Comparison of ENCODE assay signal across 10 mouse cellular contexts in genomic region chr1:171066583-171066982, GRCm38 (mm10). TPM values are rescaled to one million over a fixed set of nuclear protein-coding genes. Genes with fewer than 3 reads are reported as not detected.
A peak's percentile ranks its signal among the peaks of the same experiment; 100 is the strongest.
DNase-seq lines count a peak whose midpoint lies in the region; ATAC-seq and TF ChIP-seq lines count a peak whose summit lies in the region.
"Not testable (repeated sequence)": the region's sequence is repeated elsewhere in the genome, so short reads cannot be mapped to it uniquely, and the experiment has no call there.
"Had no signal": no experiment of that assay in that cellular context is flagged by ENCODE, and none has a peak within 500 bp of the region (broad histone marks: within the 10 kb centered on the region; RNA-seq: fewer than 3 reads in every experiment).

No protein-coding gene starts in this region.

- peaks cover 31% of the 10 kb centered on the region for H3K27me3 ChIP-seq in hindbrain, embryonic 16.5 days (replicated peaks; ENCODE audit: control insufficient read depth, insufficient read depth, low read length)
- peaks cover 20% of the 10 kb centered on the region for H3K27me3 ChIP-seq in kidney, postnatal 0 days (ENCODE audit: insufficient read depth, low read length)
- peaks cover 28% of the 10 kb centered on the region for H3K27me3 ChIP-seq in liver, embryonic 14.5 days (ENCODE audit: control insufficient read depth, insufficient read depth, low read length)
- peaks cover 51% of the 10 kb centered on the region for H3K27me3 ChIP-seq in neural tube, embryonic 13.5 days

- H3K27ac ChIP-seq in hindbrain, embryonic 16.5 days (ENCODE audit: low read depth, low read length); kidney, postnatal 0 days; liver, embryonic 14.5 days; neural tube, embryonic 13.5 days (replicated peaks): not testable (repeated sequence)

- H3K4me2 ChIP-seq in hindbrain, embryonic 16.5 days (ENCODE audit: low read length); kidney, postnatal 0 days (ENCODE audit: low read length); liver, embryonic 14.5 days (ENCODE audit: low read depth); neural tube, embryonic 13.5 days: not testable (repeated sequence)

- 51% methylated on average over 2 of the region's 10 CpGs for WGBS in hindbrain, embryonic 16.5 days
- 28% methylated on average over 2 of the region's 10 CpGs for WGBS in kidney, postnatal 0 days
- WGBS in liver, embryonic 14.5 days (ENCODE audit: insufficient replicate concordance) = 16% methylated on average over 2 of the region's 10 CpGs
- 19% methylated on average over 4 of the region's 10 CpGs for WGBS in neural tube, embryonic 13.5 days

- H3K4me1 ChIP-seq in hindbrain, embryonic 16.5 days (ENCODE audit: control insufficient read depth, insufficient read depth, low read depth, low read length); kidney, postnatal 0 days (replicated peaks; ENCODE audit: insufficient read depth, low read length); liver, embryonic 14.5 days (replicated peaks; ENCODE audit: control insufficient read depth in 2 of 2, insufficient read depth in 2 of 2, low read length in 1 of 2); neural tube, embryonic 13.5 days (replicated peaks): not testable (repeated sequence)

- peak; percentile 92 for DNase-seq in heart, adult 11 months
- not testable (repeated sequence) for DNase-seq in kidney, postnatal 0 days (ENCODE audit: low spot score); liver, embryonic 14.5 days (ENCODE audit: low read depth in 3 of 3, low spot score in 3 of 3)

- TF ChIP-seq CTCF in kidney, postnatal 0 days (IDR thresholded peaks at IDR 0.05; ENCODE audit: low read depth); liver, embryonic 14.5 days (IDR thresholded peaks at IDR 0.05; ENCODE audit: low read depth): not testable (repeated sequence)

- peak; percentile 14 for ATAC-seq in erythroblast, adult 5-6 weeks (replicated peaks; ENCODE audit: low FRiP score, poor library complexity, severe bottlenecking)
- ATAC-seq in hindbrain, embryonic 16.5 days = peak; percentile 63
- peak; percentile 19; the same call in 1 of the 2 replicates for ATAC-seq in kidney, postnatal 0 days (replicated peaks; ENCODE audit: low FRiP score, low read depth)
- peak; percentile 66 for ATAC-seq in liver, embryonic 14.5 days (ENCODE audit: insufficient read depth)
- ATAC-seq in megakaryocyte-erythroid progenitor cell, adult 5-6 weeks (replicated peaks; ENCODE audit: low FRiP score, low TSS enrichment, poor library complexity, severe bottlenecking) = peak; percentile 32
- peak; percentile 10; the same call in 1 of the 2 replicates for ATAC-seq in neural tube, embryonic 13.5 days (ENCODE audit: low read depth)

- H3K36me3 ChIP-seq in hindbrain, embryonic 16.5 days (ENCODE audit: control insufficient read depth, insufficient read depth, low read length); kidney, postnatal 0 days (ENCODE audit: insufficient read depth, low read length); liver, embryonic 14.5 days (replicated peaks; ENCODE audit: control insufficient read depth, insufficient read depth, low read depth); neural tube, embryonic 13.5 days: not testable (repeated sequence)

- not testable (repeated sequence) for H3K4me3 ChIP-seq in hindbrain, embryonic 16.5 days (ENCODE audit: low read length); kidney, postnatal 0 days (replicated peaks; ENCODE audit: low read depth, low read length); liver, embryonic 14.5 days (ENCODE audit: insufficient read depth in 1 of 2, low read depth in 2 of 2, low read length in 2 of 2); neural tube, embryonic 13.5 days

- not testable (repeated sequence) for H3K9me3 ChIP-seq in hindbrain, embryonic 16.5 days (ENCODE audit: control insufficient read depth, low read length); kidney, postnatal 0 days (replicated peaks; ENCODE audit: low read length); liver, embryonic 14.5 days (ENCODE audit: control insufficient read depth, low read length); neural tube, embryonic 13.5 days

- not testable (repeated sequence) for TF ChIP-seq EP300 in liver, embryonic 14.5 days (IDR thresholded peaks at IDR 0.05; ENCODE audit: low read depth)

- H3K9ac ChIP-seq in hindbrain, embryonic 16.5 days (ENCODE audit: low read depth, low read length); kidney, postnatal 0 days (ENCODE audit: low read depth, low read length); liver, embryonic 14.5 days (replicated peaks); neural tube, embryonic 13.5 days: not testable (repeated sequence)

RNA-seq across cellular contexts. Expression of gene Fcgr3, which starts 1.8 kb away (rescaled TPM):
- 100 and 146 TPM in 2 replicates for total RNA-seq in erythroblast, adult 5-6 weeks (2015; ENCODE audit: low replicate concordance)
- total RNA-seq in erythroblast, adult 5-6 weeks (2017; ENCODE audit: low replicate concordance) = 78.3 and 110 TPM in 2 replicates
- 9.8 and 11.5 TPM in 2 replicates for polyA plus RNA-seq in hindbrain, embryonic 16.5 days (2015; fragmentation: Nextera tagmentation; extraction: Ambion mirVana)
- polyA plus RNA-seq in kidney, postnatal 0 days (2015; fragmentation: Nextera tagmentation; extraction: Ambion mirVana) = 12.1 and 13.2 TPM in 2 replicates
- polyA plus RNA-seq in liver, embryonic 14.5 days (2012; rRNA removed) = 12.7 and 14.6 TPM in 2 replicates
- 19.2 and 24.6 TPM in 2 replicates for polyA plus RNA-seq in liver, embryonic 14.5 days (2014; fragmentation: Nextera tagmentation; extraction: Ambion mirVana)
- 1.4 and 6.3 TPM in 2 replicates for total RNA-seq in megakaryocyte-erythroid progenitor cell, adult 5-6 weeks (2014; fragmentation: Nextera tagmentation)
- 1.9 and 2.2 TPM in 2 replicates for total RNA-seq in megakaryocyte-erythroid progenitor cell, adult 5-6 weeks (2017)
- 9.0 and 10.9 TPM in 2 replicates for polyA plus RNA-seq in neural tube, embryonic 13.5 days (2015; fragmentation: Nextera tagmentation; extraction: Ambion mirVana)

RNA-seq across cellular contexts. Expression of gene Cfap126, which starts 47.1 kb away (rescaled TPM):
- not detected in 2 replicates for total RNA-seq in erythroblast, adult 5-6 weeks (2015; ENCODE audit: low replicate concordance)
- total RNA-seq in erythroblast, adult 5-6 weeks (2017; ENCODE audit: low replicate concordance) = not detected in 2 replicates
- 11.6 and 11.8 TPM in 2 replicates for polyA plus RNA-seq in hindbrain, embryonic 16.5 days (2015; fragmentation: Nextera tagmentation; extraction: Ambion mirVana)
- polyA plus RNA-seq in kidney, postnatal 0 days (2015; fragmentation: Nextera tagmentation; extraction: Ambion mirVana) = 4.6 TPM in 2 replicates
- 1.8 and 2.2 TPM in 2 replicates for polyA plus RNA-seq in liver, embryonic 14.5 days (2012; rRNA removed)
- 1.9 and 2.6 TPM in 2 replicates for polyA plus RNA-seq in liver, embryonic 14.5 days (2014; fragmentation: Nextera tagmentation; extraction: Ambion mirVana)
- total RNA-seq in megakaryocyte-erythroid progenitor cell, adult 5-6 weeks (2014; fragmentation: Nextera tagmentation) = 12.6 and 18.9 TPM in 2 replicates
- 4.3 and 11.8 TPM in 2 replicates for total RNA-seq in megakaryocyte-erythroid progenitor cell, adult 5-6 weeks (2017)
- 2.8 and 2.9 TPM in 2 replicates for polyA plus RNA-seq in neural tube, embryonic 13.5 days (2015; fragmentation: Nextera tagmentation; extraction: Ambion mirVana)

RNA-seq across cellular contexts. Expression of gene Fcgr4, which starts 47.9 kb away (rescaled TPM):
- total RNA-seq in erythroblast, adult 5-6 weeks (2015; ENCODE audit: low replicate concordance) = 15.3 and 27.5 TPM in 2 replicates
- total RNA-seq in erythroblast, adult 5-6 weeks (2017; ENCODE audit: low replicate concordance) = 9.3 and 10.6 TPM in 2 replicates
- polyA plus RNA-seq in hindbrain, embryonic 16.5 days (2015; fragmentation: Nextera tagmentation; extraction: Ambion mirVana) = 0.20 and 0.40 TPM in 2 replicates
- polyA plus RNA-seq in kidney, postnatal 0 days (2015; fragmentation: Nextera tagmentation; extraction: Ambion mirVana) = 2.0 and 2.3 TPM in 2 replicates
- polyA plus RNA-seq in liver, embryonic 14.5 days (2012; rRNA removed) = 1.9 and 2.6 TPM in 2 replicates
- polyA plus RNA-seq in liver, embryonic 14.5 days (2014; fragmentation: Nextera tagmentation; extraction: Ambion mirVana) = 1.7 and 2.0 TPM in 2 replicates
- 0.40 TPM in 1 of 2 replicates, not detected in the other for total RNA-seq in megakaryocyte-erythroid progenitor cell, adult 5-6 weeks (2014; fragmentation: Nextera tagmentation)
- total RNA-seq in megakaryocyte-erythroid progenitor cell, adult 5-6 weeks (2017) = not detected in 2 replicates
- polyA plus RNA-seq in neural tube, embryonic 13.5 days (2015; fragmentation: Nextera tagmentation; extraction: Ambion mirVana) = not detected in 2 replicates
- total RNA-seq: gastrocnemius, adult 2 months; layer of hippocampus, postnatal 14 days; left cerebral cortex, postnatal 14 days had no signal

Comparison
In these comparisons a context has a peak if more than half of its experiments do, and no peak if none do; other contexts are left out.
1. ATAC-seq: peak in every context shown above with its lines; median percentile 66 in liver, embryonic 14.5 days; 63 in hindbrain, embryonic 16.5 days; 32 in megakaryocyte-erythroid progenitor cell, adult 5-6 weeks; 19 in kidney, postnatal 0 days; 14 in erythroblast, adult 5-6 weeks; 10 in neural tube, embryonic 13.5 days.